Mouse (Mus musculus) E14TG2a.4 (cell line): ENCODE data around the gene Tnfrsf21.

Experiments used
- CTCF ChIP-seq: conservative IDR thresholded peaks from 2 replicates; pipeline ENCODE4 v1.5.1; 2014; ENCODE audit warnings: low read length
- POU5F1 ChIP-seq: IDR thresholded peaks from 2 replicates; pipeline ENCODE4 v1.6.1; 2014; ENCODE audit warnings: low read length, borderline replicate concordance

DNA sequence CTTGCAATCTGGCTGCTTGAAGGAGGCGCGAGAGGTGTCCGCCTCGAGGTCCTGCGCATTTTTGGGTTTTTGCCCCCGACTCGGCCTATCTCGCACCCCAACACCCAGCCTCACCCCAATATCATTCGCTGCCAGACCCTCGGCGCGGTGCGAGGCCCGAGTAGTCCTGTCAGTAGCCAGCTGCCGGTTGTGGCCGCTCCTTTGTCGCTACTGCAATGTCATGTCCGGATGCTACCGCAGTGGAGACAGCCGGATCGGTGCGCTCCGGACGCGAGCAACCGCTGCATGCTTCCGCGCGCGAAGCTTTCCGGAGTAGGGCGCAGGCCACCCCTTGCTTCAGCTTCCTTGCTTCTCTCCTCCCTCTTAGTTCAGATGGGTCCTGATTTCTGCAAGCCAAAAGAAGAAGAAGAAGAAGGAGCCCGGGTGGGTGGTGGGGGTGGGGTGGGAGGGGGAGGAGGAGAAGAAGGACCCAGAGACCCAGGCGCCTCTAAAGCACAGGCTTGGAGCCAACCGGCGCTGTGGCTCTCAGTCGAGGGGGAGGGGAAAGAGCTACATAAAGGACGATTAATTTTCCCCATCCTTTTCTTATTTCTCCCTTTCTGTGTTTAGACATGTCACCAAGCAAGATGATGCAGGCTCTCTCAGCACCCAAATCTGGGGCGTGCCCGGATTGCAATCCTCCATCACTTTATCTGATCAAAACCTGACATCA is 1.1 kb downstream of the Tnfrsf21 start:
- TF ChIP-seq CTCF (no peak), POU5F1 (no peak)
